Mouse (Mus musculus) kidney, adult 2 months (tissue): ENCODE measurements around the gene Adgrb2. TPM values are rescaled to one million over a fixed set of nuclear protein-coding genes. Genes with fewer than 3 reads are reported as not detected.

ENCODE experiments used
- DNase-seq: peaks from one replicate; pipeline ENCODE4 v3.0.0; 2021
- H3K27ac ChIP-seq: fragments of 200-500 bp; 2 replicates; pipeline ENCODE4 v1.5.1; 2012; ENCODE audit warnings: low read depth, low read length, control low read depth, inconsistent platforms; ENCODE audit not compliant: insufficient read depth
- H3K27me3 ChIP-seq: fragments of 200-500 bp; replicated peaks from 2 replicates; pipeline ENCODE4 v1.6.1; 2012; ENCODE audit warnings: mild to moderate bottlenecking, moderate library complexity, low read length, inconsistent platforms; ENCODE audit not compliant: control insufficient read depth, insufficient read depth
- H3K36me3 ChIP-seq: fragments of 200-500 bp; 2 replicates; pipeline ENCODE4 v1.6.1; 2012; ENCODE audit warnings: mild to moderate bottlenecking, moderate library complexity, low read length, inconsistent platforms; ENCODE audit not compliant: control insufficient read depth, insufficient read depth
- H3K4me1 ChIP-seq: fragments of 200-500 bp; 2 replicates; pipeline ENCODE4 v1.6.1; 2011; ENCODE audit warnings: low read length; ENCODE audit not compliant: control insufficient read depth, insufficient read depth
- H3K4me3 ChIP-seq: fragments of 200-500 bp; 2 replicates; pipeline ENCODE4 v1.5.1; 2011; ENCODE audit warnings: mild to moderate bottlenecking, low read depth, low read length, control low read depth; ENCODE audit not compliant: insufficient read depth
- CTCF ChIP-seq: fragments of 200-500 bp; conservative IDR thresholded peaks from 2 replicates; pipeline ENCODE4 v1.5.1; 2011; ENCODE audit warnings: low read depth, mild to moderate bottlenecking, control low read depth, low read length, moderate library complexity, mixed read lengths; ENCODE audit not compliant: insufficient read depth, insufficient read length
- POLR2A ChIP-seq: fragments of 200-500 bp; IDR thresholded peaks from one replicate; pipeline ENCODE4 v1.6.1; 2011; ENCODE audit warnings: low read depth, low read length, control low read depth
- WGBS: fragments of 180-500 bp; shearing (Covaris S2); methylation state at CpG from one replicate; pipeline ENCODE4 v1.1.7; 2018; 5-methylcytosine and 5-hydroxymethylcytosine counted together
- polyA plus RNA-seq: library from polyadenylated mRNA; depleted of rRNA; stranded (reverse); fragments of >200 nt; gene quantifications from 2 replicates; pipeline ENCODE4 v1.2.3, GENCODE M21; 2012

Gene Adgrb2
- polyA plus RNA-seq, 1 experiment, result 0.66 TPM

DNA sequence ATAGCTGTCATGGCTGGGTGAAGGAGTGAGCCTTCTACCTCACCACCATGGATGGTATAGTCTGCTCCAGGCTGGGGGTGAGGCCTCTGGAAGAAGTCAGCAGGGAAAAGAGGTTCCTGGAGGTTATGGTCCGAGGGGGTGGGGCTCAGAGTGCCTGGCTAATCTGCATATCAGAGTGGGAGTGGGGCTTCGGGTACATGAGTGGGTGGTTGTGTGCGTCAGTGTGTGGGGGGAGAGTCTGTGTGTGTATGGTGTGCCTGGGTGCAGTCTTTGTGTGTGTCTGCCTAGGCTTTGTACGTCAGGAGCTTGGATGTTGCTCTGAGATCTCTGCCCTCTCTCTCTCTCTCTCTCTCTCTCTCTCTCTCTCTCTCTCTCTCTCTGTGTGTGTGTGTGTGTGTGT, 5.7 kb upstream of the Adgrb2 start:
- H3K27ac ChIP-seq, result no peak overlapping the region
- TF ChIP-seq POLR2A (no peak), CTCF (no peak)
- no peak overlapping the region for H3K4me3 ChIP-seq
- DNase-seq, result no peak
- 0 out of 2 replicates have a peak, but pooled peaks cover 2% of the 10 kb centered on the region for H3K4me1 ChIP-seq
- WGBS, result 82% methylated on average over 4 of the region's 4 CpGs
- no peaks in the 10 kb centered on the region for H3K36me3 ChIP-seq
- H3K27me3 ChIP-seq, result no peaks in the 10 kb centered on the region

DNA sequence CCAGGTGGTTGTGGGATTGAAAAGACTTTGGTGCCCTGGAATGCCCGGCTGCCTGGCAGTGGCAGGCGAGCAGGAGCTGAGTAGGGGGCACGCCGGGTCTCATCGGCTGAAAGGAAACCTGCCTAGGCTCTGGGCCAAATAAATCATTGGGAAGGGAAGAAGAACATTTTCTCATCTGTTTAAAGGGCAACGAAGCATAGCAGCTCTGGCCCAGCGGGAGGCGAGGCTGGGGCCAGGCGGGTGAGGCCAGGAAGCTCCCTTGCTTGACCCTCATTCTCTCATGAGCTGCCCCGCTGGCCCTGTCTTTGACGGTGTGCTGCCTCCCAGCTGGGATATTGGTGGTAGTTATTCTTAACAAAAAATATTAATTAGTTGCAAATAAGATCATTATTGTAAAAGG, 3.0 kb upstream of the Adgrb2 start:
- Histone ChIP-seq H3K27ac (no peak overlapping the region), H3K36me3 (no peaks in the 10 kb centered on the region), H3K27me3 (peaks cover 7% of the 10 kb centered on the region), H3K4me3 (no peak overlapping the region), H3K4me1 (peaks cover 7% of the 10 kb centered on the region; the same call in 1 of the 2 replicates)
- DNase-seq, result peak; percentile 56
- TF ChIP-seq CTCF (no peak), POLR2A (no peak)
- 46% methylated on average over 11 of the region's 11 CpGs for WGBS

DNA sequence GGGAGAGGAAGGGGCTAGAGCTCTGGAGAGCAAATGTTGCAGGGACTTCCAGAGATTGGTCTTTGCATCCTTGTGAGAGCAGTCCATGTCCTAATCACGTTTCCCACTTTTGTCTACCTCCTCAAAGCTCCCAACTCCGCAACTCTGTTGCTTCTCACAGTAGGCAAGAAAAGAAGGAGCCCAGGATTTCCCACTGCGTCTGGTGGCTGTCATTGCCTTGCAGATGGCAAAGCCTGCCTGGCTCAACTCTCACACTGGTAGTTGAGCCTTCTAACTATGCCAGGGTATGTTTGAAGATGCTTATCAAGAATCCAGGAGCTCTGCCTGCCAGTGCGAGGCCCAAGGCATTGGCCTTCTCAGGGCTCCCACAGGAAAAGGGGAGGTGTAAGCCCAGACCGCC, 1.6 kb upstream of the Adgrb2 start:
- H3K27me3 ChIP-seq, result peaks cover 7% of the 10 kb centered on the region
- peaks cover 7% of the 10 kb centered on the region; the same call in 1 of the 2 replicates for H3K4me1 ChIP-seq
- TF ChIP-seq CTCF (no peak), POLR2A (no peak)
- no peak overlapping the region for H3K27ac ChIP-seq
- DNase-seq, result no peak
- WGBS, result 70% methylated on average over 5 of the region's 5 CpGs
- no peak overlapping the region for H3K4me3 ChIP-seq
- H3K36me3 ChIP-seq, result no peaks in the 10 kb centered on the region

DNA sequence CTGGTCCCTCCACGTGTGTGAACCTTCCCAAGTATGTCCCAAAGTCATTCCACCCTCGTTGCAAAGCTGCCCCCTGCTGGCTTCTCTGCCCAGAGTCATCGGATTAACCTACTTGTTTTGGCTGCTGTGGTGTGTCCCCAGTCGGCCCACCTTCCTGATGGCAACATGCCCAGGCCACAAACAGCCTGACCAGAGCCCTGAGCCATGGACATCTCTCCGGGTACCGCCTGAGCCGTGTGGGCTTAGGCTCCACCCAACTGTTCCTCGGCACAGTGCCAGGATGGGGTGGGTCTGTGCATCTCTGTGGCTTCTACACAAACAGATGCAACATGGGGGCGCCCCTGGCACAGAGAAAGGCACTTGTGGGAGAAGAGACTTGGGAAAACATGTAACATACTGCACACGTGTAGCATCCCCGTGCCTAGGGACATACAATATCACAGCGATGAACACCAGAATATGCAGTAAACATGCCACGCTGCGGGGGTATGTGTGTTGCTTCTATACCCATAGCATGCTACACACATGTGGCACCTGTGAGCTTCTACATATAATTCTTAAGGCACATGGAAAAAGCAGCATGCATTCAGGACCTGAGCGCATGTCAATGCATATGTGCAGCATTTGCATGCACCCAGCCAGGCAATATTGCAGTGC, 778 bp upstream of the Adgrb2 start:
- peaks cover 7% of the 10 kb centered on the region; the same call in 1 of the 2 replicates for H3K4me1 ChIP-seq
- H3K36me3 ChIP-seq, result no peaks in the 10 kb centered on the region
- H3K27ac ChIP-seq, result no peak overlapping the region
- WGBS, result 4% methylated on average over 15 of the region's 15 CpGs
- peaks cover 7% of the 10 kb centered on the region for H3K27me3 ChIP-seq
- DNase-seq, result peak; percentile 72
- TF ChIP-seq CTCF (peak; percentile 63), POLR2A (no peak)
- H3K4me3 ChIP-seq, result peak overlapping the region; percentile 12; the same call in 1 of the 2 replicates

DNA sequence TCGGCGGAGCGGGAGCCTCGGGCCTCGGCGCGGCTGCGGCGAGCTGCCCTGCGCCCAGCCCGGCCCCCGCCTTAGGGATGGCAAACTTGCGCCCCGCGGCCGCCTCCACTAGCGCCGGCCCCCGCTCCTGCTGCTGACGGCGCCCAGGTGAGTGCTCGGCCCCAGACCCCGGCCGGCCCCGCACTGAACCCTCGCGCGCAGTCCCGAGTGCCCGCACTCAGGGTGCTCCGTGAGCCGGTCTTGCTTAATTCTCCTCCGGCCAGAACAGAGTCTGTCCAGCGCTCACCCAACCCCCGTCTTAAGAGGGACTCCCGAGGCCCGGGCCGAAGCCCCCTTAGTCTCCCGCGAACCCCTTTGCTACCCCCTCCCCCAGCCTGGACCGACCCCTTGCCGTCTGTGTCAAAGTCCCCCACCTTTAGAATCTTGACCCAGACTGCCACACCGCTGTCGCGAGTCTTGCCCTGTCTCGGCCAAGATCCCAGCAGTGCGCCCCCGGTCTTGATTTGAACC, 546 bp downstream of the Adgrb2 start:
- peak overlapping the region; percentile 23; the same call in 1 of the 2 replicates for H3K4me3 ChIP-seq
- 1% methylated on average over 32 of the region's 48 CpGs for WGBS
- TF ChIP-seq CTCF (no peak), POLR2A (no peak)
- peaks cover 7% of the 10 kb centered on the region; the same call in 1 of the 2 replicates for H3K4me1 ChIP-seq
- H3K36me3 ChIP-seq, result no peaks in the 10 kb centered on the region
- no peak overlapping the region for H3K27ac ChIP-seq
- no peak for DNase-seq
- peaks cover 7% of the 10 kb centered on the region for H3K27me3 ChIP-seq

DNA sequence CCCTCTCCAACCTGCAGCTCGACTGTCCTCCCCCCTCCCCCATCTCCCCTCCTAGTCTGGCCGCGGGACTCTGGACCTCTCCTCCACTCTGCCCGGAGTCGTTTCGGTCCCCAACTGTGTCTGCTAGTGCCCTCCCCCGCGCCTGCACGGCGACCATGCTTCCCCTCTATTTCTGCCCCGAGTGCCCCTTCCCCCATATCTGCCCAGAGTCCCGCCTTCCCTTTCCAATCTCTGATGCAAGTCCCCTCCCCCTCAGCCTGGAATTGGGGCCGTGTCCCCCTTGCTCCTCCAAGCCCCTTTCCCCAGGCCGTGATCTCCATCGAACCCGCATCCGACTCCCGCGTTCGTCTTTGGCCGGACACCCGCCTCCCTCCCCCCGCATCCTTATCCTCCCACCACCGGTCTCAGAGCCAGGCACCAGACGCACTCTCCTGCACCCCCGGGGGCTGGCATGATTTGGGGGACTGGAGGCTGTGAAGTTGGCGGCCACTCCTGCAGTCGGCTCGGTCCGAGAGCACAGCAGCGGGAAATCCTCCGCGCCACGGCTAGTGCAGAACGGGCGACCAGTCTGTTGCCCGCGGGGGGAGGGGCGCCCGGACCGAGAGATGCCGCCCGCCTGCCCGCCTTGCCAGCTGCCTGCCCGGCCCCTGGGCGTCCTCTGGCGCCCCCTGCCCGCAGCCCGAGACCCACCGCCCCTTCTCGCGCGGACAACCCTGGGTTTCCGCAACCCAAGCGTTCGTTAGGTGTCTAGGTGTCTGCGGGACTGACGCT, 1.2 kb downstream of the Adgrb2 start:
- H3K36me3 ChIP-seq, result no peaks in the 10 kb centered on the region
- no peak overlapping the region for H3K27ac ChIP-seq
- TF ChIP-seq CTCF (no peak), POLR2A (no peak)
- H3K4me3 ChIP-seq, result peak overlapping the region; percentile 23; the same call in 1 of the 2 replicates
- peaks cover 7% of the 10 kb centered on the region; the same call in 1 of the 2 replicates for H3K4me1 ChIP-seq
- peaks cover 7% of the 10 kb centered on the region for H3K27me3 ChIP-seq
- DNase-seq, result peak; percentile 33
- 3% methylated on average over 57 of the region's 58 CpGs for WGBS
